Mouse (Mus musculus) bone marrow, adult 2 months (tissue): ENCODE measurements around the gene Gm9513. TPM values are rescaled to one million over a fixed set of nuclear protein-coding genes. Genes with fewer than 3 reads are reported as not detected.

Source experiments
- H3K27ac ChIP-seq: fragments of 200-500 bp; 2 replicates; pipeline ENCODE4 v1.5.1; 2012; ENCODE audit warnings: low read depth, mild to moderate bottlenecking, control low read depth, inconsistent platforms, low read length; ENCODE audit not compliant: control insufficient read depth, poor library complexity, insufficient read depth
- H3K4me1 ChIP-seq: fragments of 200-500 bp; 2 replicates; pipeline ENCODE4 v1.6.1; 2011; ENCODE audit warnings: low read length; ENCODE audit not compliant: control insufficient read depth, insufficient read depth
- H3K4me3 ChIP-seq: fragments of 200-500 bp; replicated peaks from 2 replicates; pipeline ENCODE3; 2011; ENCODE audit warnings: mild to moderate bottlenecking, low read depth, low read length, control low read depth; ENCODE audit not compliant: control insufficient read depth
- CTCF ChIP-seq: fragments of 200-500 bp; IDR thresholded peaks from 2 replicates; pipeline ENCODE4 v1.5.1; 2011; ENCODE audit warnings: low read length, control low read depth; ENCODE audit not compliant: control insufficient read depth, insufficient read depth
- POLR2A ChIP-seq: fragments of 200-500 bp; IDR thresholded peaks from 2 replicates; pipeline ENCODE4 v1.6.1; 2011; ENCODE audit warnings: low read depth, mild to moderate bottlenecking, control low read depth, low read length, borderline replicate concordance; ENCODE audit not compliant: control insufficient read depth
- WGBS: fragments of 180-500 bp; shearing (Covaris S2); methylation state at CpG from one replicate; pipeline ENCODE4 v1.1.7; 2018; 5-methylcytosine and 5-hydroxymethylcytosine counted together
- polyA plus RNA-seq: library from polyadenylated mRNA; stranded (reverse); fragments of >200 nt; gene quantifications from 2 replicates; pipeline ENCODE4 v1.2.4, GENCODE M21; 2011; ENCODE audit warnings: low replicate concordance; ENCODE audit not compliant: missing spikeins, insufficient read depth, insufficient read length

Gene Gm9513
- polyA plus RNA-seq: not detected in 2 replicates

DNA sequence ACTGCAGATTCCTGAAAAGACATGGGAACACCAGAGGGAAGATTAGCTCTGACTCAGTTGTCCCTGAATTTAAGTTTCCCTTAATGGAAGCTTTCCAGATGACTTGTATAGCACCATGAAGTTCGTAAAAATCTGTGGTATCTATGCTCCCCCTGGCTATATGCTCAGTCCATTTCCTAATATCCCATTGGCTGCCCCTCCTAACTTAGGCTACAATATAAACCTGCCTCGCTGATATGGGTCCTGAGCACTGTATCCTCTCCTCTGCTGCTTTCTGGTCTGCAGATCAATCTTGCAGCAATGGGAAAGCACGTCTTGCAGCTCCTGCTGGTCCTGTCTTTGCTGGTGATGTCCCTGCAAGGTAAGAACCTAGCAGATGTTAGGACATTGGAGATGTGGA is at the start of gene Gm9513:
TSS of gene Gm9513 (plus strand) at position 301 of the 400 bp plus-strand sequence.
- Histone ChIP-seq H3K4me3 (no peak within 1 kb of the TSS), H3K4me1 (no peaks in the 10 kb centered on the region), H3K27ac (no peak within 1 kb of the TSS)
- WGBS: 56% methylated on average over 3 of the region's 3 CpGs
- TF ChIP-seq CTCF (no peak), POLR2A (no peak)

GRCm38 (mm10) chr9:36431584-36431983 is 43.9 kb upstream of the Gm9513 start, which contains the start of gene Gm7257:
Gene Gm7257, plus strand, starts transcription at chr9:36431884.
- 73% methylated on average over 4 of the region's 4 CpGs for WGBS
- no peak within 1 kb of the TSS for H3K4me3 ChIP-seq
- TF ChIP-seq POLR2A (no peak), CTCF (no peak)
- H3K27ac ChIP-seq: no peak within 1 kb of the TSS
- no peaks in the 10 kb centered on the region for H3K4me1 ChIP-seq

GRCm38 (mm10) chr9:36435051-36435764 is 40.2 kb upstream of the Gm9513 start:
- Histone ChIP-seq H3K4me1 (no peaks in the 10 kb centered on the region), H3K27ac (no peak overlapping the region), H3K4me3 (no peak overlapping the region)
- 29% methylated on average over 2 of the region's 2 CpGs for WGBS
- TF ChIP-seq CTCF: no peak
- TF ChIP-seq POLR2A: no peak

- Histone ChIP-seq H3K4me1 (no peaks in the 10 kb centered on the region), H3K4me3 (no peak overlapping the region), H3K27ac (no peak overlapping the region)
- 86% methylated on average over 4 of the region's 4 CpGs for WGBS
- TF ChIP-seq CTCF: no peak
- TF ChIP-seq POLR2A: no peak
These were observed 19.2 kb downstream of the Gm9513 start for GRCm38 (mm10) chr9:36494501-36495220.

GRCm38 (mm10) chr9:36495824-36496223 is 20.4 kb downstream of the Gm9513 start:
- 49% methylated on average over 1 of the region's 1 CpGs for WGBS
- Histone ChIP-seq H3K27ac (no peak overlapping the region), H3K4me1 (no peaks in the 10 kb centered on the region), H3K4me3 (no peak overlapping the region)
- TF ChIP-seq CTCF: no peak

DNA sequence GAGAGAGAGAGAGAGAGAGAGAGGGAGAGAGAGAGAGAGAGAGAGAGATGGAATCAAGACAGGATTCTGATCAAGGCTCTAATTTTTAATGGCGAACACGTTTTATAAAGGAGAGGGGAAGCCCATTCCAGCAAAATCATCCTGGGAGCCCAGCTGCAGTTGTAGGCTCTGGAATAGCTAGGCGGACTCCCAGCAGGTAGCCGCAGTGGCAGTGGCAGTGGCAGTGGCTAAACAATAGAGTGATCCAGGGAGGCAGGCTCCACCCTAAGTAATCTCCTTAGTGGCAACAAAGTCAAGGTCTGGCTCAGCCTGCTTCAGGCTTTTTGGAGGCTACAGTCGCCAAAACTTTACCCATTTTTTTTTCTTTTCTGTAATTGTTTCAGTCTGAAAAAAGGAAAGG is 28.8 kb downstream of the Gm9513 start:
- H3K27ac ChIP-seq: no peak overlapping the region
- H3K4me3 ChIP-seq: no peak overlapping the region
- TF ChIP-seq CTCF (no peak), POLR2A (no peak)
- WGBS: 76% methylated on average over 5 of the region's 5 CpGs
- H3K4me1 ChIP-seq: no peaks in the 10 kb centered on the region

Other genes starting within 250 kb of the Gm9513 start
- not detected in 2 replicates for gene Gm7257, start 43.8 kb upstream of the Gm9513 start, polyA plus RNA-seq
- not detected in 2 replicates for gene Gm5615, start 66.3 kb downstream of the Gm9513 start, polyA plus RNA-seq
- not detected in 2 replicates for gene Gm17689, start 107.0 kb downstream of the Gm9513 start, polyA plus RNA-seq
- not detected in 2 replicates for gene A630095E13Rik, start 167.7 kb downstream of the Gm9513 start, polyA plus RNA-seq
- not detected in 2 replicates for gene Acrv1, start 217.6 kb downstream of the Gm9513 start, polyA plus RNA-seq